Mouse (Mus musculus) limb, embryonic 11.5 days (tissue): Measurements from ENCODE around the gene C3. TPM values are rescaled to one million over a fixed set of nuclear protein-coding genes. Genes with fewer than 3 reads are reported as not detected.
A peak's percentile ranks its signal among the peaks of the same experiment; 100 is the strongest.

Source experiments
- ATAC-seq: fragments of 200-750 bp; cut with Nextera tagmentation; 2 replicates; pipeline ENCODE4 v1.8.0; 2017; ENCODE audit warnings: low read depth; ENCODE audit not compliant: insufficient number of reproducible peaks, low FRiP score, low TSS enrichment
- DNase-seq: peaks from one replicate; pipeline ENCODE4 v3.0.0-alpha.2; 2015; ENCODE audit warnings: low spot score
- H3K27ac ChIP-seq: fragments of 300-500 bp; sonication (generic); replicated peaks from 2 replicates; pipeline ENCODE4 v1.5.1; 2014; ENCODE audit warnings: low read depth, mild to moderate bottlenecking, low read length
- H3K27me3 ChIP-seq: fragments of 300-500 bp; sonication (generic); 2 replicates; pipeline ENCODE4 v1.6.1; 2014; ENCODE audit warnings: mild to moderate bottlenecking, low read length, mixed read lengths; ENCODE audit not compliant: control insufficient read depth, insufficient read depth
- H3K36me3 ChIP-seq: fragments of 300-500 bp; sonication (generic); 2 replicates; pipeline ENCODE4 v1.6.1; 2014; ENCODE audit warnings: mild to moderate bottlenecking, low read length, moderate library complexity, mixed read lengths; ENCODE audit not compliant: control insufficient read depth, insufficient read depth
- H3K4me1 ChIP-seq: fragments of 300-500 bp; sonication (generic); 2 replicates; pipeline ENCODE4 v1.6.1; 2014; ENCODE audit warnings: low read length, mixed read lengths; ENCODE audit not compliant: control insufficient read depth, insufficient read depth
- H3K4me2 ChIP-seq: fragments of 300-500 bp; sonication (generic); 2 replicates; pipeline ENCODE4 v1.6.1; 2014; ENCODE audit warnings: low read depth, mild to moderate bottlenecking, moderate library complexity; ENCODE audit not compliant: severe bottlenecking
- H3K4me3 ChIP-seq: fragments of 300-500 bp; sonication (generic); 2 replicates; pipeline ENCODE4 v1.5.1; 2014; ENCODE audit warnings: low read depth, low read length
- H3K9ac ChIP-seq: fragments of 300-500 bp; sonication (generic); 2 replicates; pipeline ENCODE4 v1.6.1; 2014; ENCODE audit warnings: mild to moderate bottlenecking, low read length
- H3K9me3 ChIP-seq: fragments of 300-500 bp; sonication (generic); 2 replicates; pipeline ENCODE4 v1.6.1; 2016; ENCODE audit warnings: low read length; ENCODE audit not compliant: control insufficient read depth
- WGBS: fragments of 180-500 bp; shearing (Covaris S2); extraction: QIAGEN DNeasy Blood & Tissue Kit; methylation state at CpG from one replicate; pipeline ENCODE4 v1.1.7; 2014; 5-methylcytosine and 5-hydroxymethylcytosine counted together
- microRNA-seq: library from miRNA; unstranded; fragments of <30 nt; microRNA quantifications from one replicate; pipeline ENCODE4, GENCODE M21; 2016
- polyA plus RNA-seq: library from polyadenylated mRNA; unstranded; fragments of >200 nt; fragmentation: Nextera tagmentation; extraction: Ambion mirVana; gene quantifications from 2 replicates; pipeline ENCODE4 v1.2.1, GENCODE M21; 2014

Gene C3
- polyA plus RNA-seq, 1 experiment from 2014 or later, result 0.21 TPM

DNA sequence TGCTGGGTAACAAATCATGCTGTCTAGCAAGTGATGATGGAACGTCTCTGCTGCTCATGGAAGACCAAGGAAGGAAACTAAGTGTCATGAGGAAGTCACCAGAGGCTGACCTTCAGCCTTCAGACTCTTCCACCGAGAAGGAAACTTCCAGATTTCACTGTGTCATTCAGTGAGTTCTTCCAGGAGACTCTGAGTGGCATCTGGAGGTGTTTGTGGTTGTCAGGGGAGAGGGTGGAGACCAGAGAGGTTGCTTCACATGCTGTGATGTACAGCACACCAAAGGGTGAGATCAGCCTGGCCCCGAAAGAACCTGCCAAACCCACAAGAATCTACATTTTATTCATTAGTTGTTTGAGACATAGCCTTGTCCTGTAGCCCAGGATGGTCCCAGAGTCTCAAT is 45.1 kb downstream of the C3 start:
- no peaks in the 10 kb centered on the region for H3K36me3 ChIP-seq
- DNase-seq, result no peak
- H3K27me3 ChIP-seq, result no peaks in the 10 kb centered on the region
- no peaks in the 10 kb centered on the region for H3K9me3 ChIP-seq
- no peak overlapping the region for H3K4me2 ChIP-seq
- H3K4me3 ChIP-seq, result no peak overlapping the region
- no peak overlapping the region for H3K27ac ChIP-seq
- H3K4me1 ChIP-seq, result no peaks in the 10 kb centered on the region
- no peak for ATAC-seq
- no peak overlapping the region for H3K9ac ChIP-seq
- WGBS, result 70% methylated on average over 3 of the region's 3 CpGs

DNA sequence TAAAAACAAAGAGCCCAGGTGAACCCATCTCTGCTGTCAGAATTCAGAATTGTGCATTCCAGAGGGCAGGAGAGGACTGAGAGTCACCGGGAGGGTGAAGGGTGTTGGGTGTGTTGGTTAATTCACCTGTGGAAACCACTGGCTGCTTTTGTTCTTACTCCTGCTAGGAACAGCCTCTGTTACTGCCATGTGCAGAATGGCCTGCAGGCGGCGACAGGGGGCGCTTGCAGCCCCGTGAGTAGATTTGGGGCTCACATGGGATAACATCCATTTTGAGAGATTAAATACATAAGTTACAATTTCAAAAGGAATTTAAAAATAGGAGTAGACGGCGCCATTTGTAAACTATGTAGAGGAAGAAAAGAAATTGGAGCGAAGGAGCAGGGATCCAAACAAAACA is 47.6 kb downstream of the C3 start:
- Histone ChIP-seq H3K4me2 (no peak overlapping the region), H3K27me3 (no peaks in the 10 kb centered on the region), H3K27ac (no peak overlapping the region), H3K4me3 (no peak overlapping the region), H3K9ac (no peak overlapping the region), H3K36me3 (no peaks in the 10 kb centered on the region), H3K4me1 (no peaks in the 10 kb centered on the region), H3K9me3 (no peaks in the 10 kb centered on the region)
- ATAC-seq (no peak), DNase-seq (no peak)
- WGBS, result 35% methylated on average over 8 of the region's 8 CpGs

DNA sequence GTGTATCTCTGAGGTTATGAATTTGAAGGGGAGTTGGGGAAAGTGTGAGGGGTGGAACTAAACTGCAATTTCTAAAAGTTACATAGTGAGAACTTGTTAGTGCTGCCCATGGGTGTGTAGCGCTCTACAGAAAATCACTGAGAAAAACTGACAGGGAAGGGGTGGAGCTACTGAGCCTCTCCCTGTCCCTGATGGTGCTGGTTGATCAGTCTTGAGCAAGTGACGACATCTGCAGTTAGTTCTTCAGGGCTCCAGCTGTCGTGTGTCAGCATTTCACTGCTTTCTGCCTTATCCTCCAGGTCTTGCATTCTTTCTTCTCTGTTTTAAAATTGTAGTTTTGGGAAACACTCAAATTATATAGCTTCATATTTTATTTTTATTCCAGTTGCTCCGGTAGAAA is 54.6 kb downstream of the C3 start:
- Histone ChIP-seq H3K9ac (no peak overlapping the region), H3K27ac (no peak overlapping the region), H3K4me1 (no peaks in the 10 kb centered on the region), H3K4me2 (no peak overlapping the region), H3K27me3 (no peaks in the 10 kb centered on the region), H3K4me3 (no peak overlapping the region), H3K9me3 (no peaks in the 10 kb centered on the region), H3K36me3 (no peaks in the 10 kb centered on the region)
- DNase-seq, result no peak
- WGBS, result 65% methylated on average over 4 of the region's 4 CpGs
- no peak for ATAC-seq

DNA sequence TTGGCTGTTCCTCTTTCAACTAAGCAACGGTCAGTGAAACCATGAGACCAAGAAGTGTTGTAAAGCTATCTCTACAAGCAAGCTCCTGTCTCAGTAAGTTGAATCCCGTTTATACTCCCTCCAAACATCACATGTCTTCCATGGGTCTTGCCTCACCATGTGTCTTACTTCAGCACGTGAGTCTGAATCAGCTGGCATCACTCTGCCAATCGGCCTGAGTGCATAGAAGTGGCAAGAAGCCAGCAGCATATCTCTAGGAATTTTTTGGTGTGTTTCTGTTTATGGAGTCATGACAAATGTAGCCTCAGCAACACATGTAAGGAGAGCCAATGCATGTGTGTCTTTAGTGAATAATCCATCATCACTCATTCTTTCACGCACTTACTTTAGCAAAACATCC is 55.6 kb downstream of the C3 start:
- no peaks in the 10 kb centered on the region for H3K9me3 ChIP-seq
- H3K27me3 ChIP-seq, result no peaks in the 10 kb centered on the region
- H3K4me2 ChIP-seq, result no peak overlapping the region
- H3K36me3 ChIP-seq, result no peaks in the 10 kb centered on the region
- no peak overlapping the region for H3K9ac ChIP-seq
- DNase-seq (no peak), ATAC-seq (no peak)
- H3K27ac ChIP-seq, result no peak overlapping the region
- WGBS, result 84% methylated on average over 5 of the region's 5 CpGs
- no peak overlapping the region for H3K4me3 ChIP-seq
- no peaks in the 10 kb centered on the region for H3K4me1 ChIP-seq

DNA sequence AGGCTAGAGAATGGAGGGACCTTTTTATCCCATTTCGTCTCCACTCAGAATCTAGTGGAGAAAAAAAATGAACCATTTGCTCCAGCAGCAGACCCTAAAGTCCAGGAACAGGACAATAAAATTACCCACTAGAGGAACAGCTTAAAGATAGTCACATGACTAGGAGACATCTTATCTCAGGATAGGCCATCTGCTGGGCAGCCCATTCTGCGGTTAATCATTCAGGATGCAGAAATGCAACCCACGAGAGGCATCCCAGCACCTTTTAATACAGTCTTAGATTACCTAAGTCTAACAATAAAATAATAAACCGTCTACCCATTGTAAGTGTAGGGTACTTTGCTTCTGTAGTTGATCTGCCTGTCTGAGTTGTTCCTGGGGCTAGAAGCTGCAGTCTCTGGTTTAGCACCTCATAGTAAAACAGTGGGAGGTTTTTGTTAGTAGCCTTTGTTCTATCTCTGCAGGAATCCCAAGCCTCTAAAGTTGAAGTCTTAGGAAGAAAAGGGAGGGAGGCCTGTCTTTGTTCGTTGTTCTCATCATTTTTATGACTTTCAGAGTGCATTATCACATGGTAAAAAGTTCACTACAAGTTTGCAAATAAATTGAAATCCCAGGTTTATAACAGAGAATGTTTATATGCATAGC is 57.2 kb downstream of the C3 start:
- no peaks in the 10 kb centered on the region for H3K9me3 ChIP-seq

DNA sequence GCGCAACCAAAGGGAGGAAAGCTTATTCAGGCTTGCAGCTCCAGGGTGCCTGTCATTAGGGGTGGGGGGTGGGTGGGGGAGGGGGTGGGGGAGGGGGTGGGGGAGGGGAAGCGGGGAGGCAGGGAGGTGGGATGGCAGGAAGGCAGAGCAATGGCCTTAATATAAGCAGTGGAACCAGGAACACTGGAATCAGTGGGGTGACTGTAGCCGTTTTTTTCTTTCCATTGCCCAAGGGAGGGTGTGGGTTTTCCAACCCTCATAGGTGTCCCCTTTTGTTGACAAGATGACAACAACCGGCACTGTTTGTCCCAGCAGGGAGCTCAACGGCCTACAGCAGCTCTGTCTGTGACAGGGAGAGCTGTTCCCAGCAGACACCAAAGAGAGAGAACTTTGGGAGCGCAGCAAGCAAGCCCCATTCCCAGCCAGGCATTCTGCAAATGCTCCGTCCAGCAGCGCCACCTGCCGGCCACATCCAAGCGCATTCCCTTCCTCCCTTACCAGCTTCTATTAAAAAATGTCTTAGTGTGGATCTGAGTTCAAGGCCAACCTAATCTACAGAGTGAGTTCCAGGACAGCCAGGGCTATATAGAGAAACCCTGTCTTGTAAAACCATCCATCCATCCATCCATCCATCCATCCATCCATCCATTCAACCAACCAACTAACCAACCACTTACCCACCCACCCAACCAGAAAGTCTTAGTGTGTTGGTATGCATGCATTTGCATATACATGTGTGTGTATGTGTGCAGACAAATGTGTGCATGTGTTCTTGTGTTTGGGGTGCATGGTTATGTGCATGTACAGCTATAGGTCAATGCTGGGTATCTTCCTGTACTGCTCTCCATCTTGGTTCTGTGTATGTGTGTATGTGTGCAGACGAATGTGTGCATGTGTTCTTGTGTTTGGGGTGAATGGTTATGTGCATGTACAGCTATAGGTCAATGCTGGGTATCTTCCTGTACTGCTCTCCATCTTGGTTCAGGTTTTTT is 60.8 kb downstream of the C3 start:
- peak; percentile 60; the same call in 1 of the 2 replicates for ATAC-seq
- H3K27ac ChIP-seq, result no peak overlapping the region

More for the DNA sequence above, 57.2 kb downstream of the C3 start:
- ATAC-seq, result no peak
- Histone ChIP-seq H3K27me3 (no peaks in the 10 kb centered on the region), H3K36me3 (no peaks in the 10 kb centered on the region), H3K9ac (no peak overlapping the region), H3K4me3 (no peak overlapping the region), H3K27ac (no peak overlapping the region), H3K4me2 (no peak overlapping the region), H3K4me1 (no peaks in the 10 kb centered on the region)
- WGBS, result 48% methylated on average over 5 of the region's 5 CpGs
- DNase-seq, result no peak

More for the DNA sequence above, 60.8 kb downstream of the C3 start:
- Histone ChIP-seq H3K4me2 (no peak overlapping the region), H3K4me1 (no peaks in the 10 kb centered on the region), H3K27me3 (no peaks in the 10 kb centered on the region), H3K9ac (no peak overlapping the region), H3K4me3 (no peak overlapping the region), H3K9me3 (no peaks in the 10 kb centered on the region), H3K36me3 (no peaks in the 10 kb centered on the region)
- peak; percentile 95 for DNase-seq
- WGBS, result 9% methylated on average over 10 of the region's 11 CpGs

Small RNA genes within 50 kb of the gene (microRNA-seq; reads per million reads assigned to microRNA genes)
- gene Mir6978, result not detected

Other genes with a start within 250 kb of the C3 start
- not detected in 2 replicates for gene Acer1, start 246.0 kb downstream of the C3 start, polyA plus RNA-seq
- gene Clpp, start 237.8 kb downstream of the C3 start, polyA plus RNA-seq, result 155 and 159 TPM in 2 replicates
- 40.2 and 42.1 TPM in 2 replicates for gene Alkbh7, start 230.8 kb downstream of the C3 start, polyA plus RNA-seq
- gene Pspn, start 228.1 kb downstream of the C3 start, polyA plus RNA-seq, result 0.72 TPM in 1 of 2 replicates, not detected in the other
- 73.8 and 76.6 TPM in 2 replicates for gene Gtf2f1, start 216.8 kb downstream of the C3 start, polyA plus RNA-seq
- gene Gm17949, start 216.7 kb downstream of the C3 start, polyA plus RNA-seq, result 0.21 and 0.37 TPM in 2 replicates
- gene Khsrp, start 196.6 kb downstream of the C3 start, polyA plus RNA-seq, result 48.4 and 48.7 TPM in 2 replicates
- gene Slc25a41, start 186.5 kb downstream of the C3 start, polyA plus RNA-seq, result not detected in 2 replicates
- gene Crb3, start 169.0 kb downstream of the C3 start, polyA plus RNA-seq, result 1.0 and 1.1 TPM in 2 replicates
- gene Slc25a23, start 168.3 kb downstream of the C3 start, polyA plus RNA-seq, result 4.5 TPM in 2 replicates
- 0.43 and 0.51 TPM in 2 replicates for gene Dennd1c, start 149.6 kb downstream of the C3 start, polyA plus RNA-seq
- gene Tubb4a, start 140.4 kb downstream of the C3 start, polyA plus RNA-seq, result 11.1 and 11.8 TPM in 2 replicates
- 8.4 and 9.3 TPM in 2 replicates for gene Tnfsf9, start 122.8 kb downstream of the C3 start, polyA plus RNA-seq
- not detected in 2 replicates for gene Cd70, start 78.4 kb downstream of the C3 start, polyA plus RNA-seq
- gene Tnfsf14, start 34.0 kb downstream of the C3 start, polyA plus RNA-seq, result 0.17 and 0.31 TPM in 2 replicates
- gene Gpr108, start 20.3 kb upstream of the C3 start, polyA plus RNA-seq, result 28.2 and 30.8 TPM in 2 replicates
- gene Trip10, start 21.3 kb upstream of the C3 start, polyA plus RNA-seq, result 27.8 and 28.4 TPM in 2 replicates
- 1.6 and 1.7 TPM in 2 replicates for gene Vav1, start 51.0 kb upstream of the C3 start, polyA plus RNA-seq
- 1.3 and 1.6 TPM in 2 replicates for gene Adgre1, start 130.6 kb upstream of the C3 start, polyA plus RNA-seq